14 mouse cellular contexts compared by ENCODE assay signal in the genomic region with DNA sequence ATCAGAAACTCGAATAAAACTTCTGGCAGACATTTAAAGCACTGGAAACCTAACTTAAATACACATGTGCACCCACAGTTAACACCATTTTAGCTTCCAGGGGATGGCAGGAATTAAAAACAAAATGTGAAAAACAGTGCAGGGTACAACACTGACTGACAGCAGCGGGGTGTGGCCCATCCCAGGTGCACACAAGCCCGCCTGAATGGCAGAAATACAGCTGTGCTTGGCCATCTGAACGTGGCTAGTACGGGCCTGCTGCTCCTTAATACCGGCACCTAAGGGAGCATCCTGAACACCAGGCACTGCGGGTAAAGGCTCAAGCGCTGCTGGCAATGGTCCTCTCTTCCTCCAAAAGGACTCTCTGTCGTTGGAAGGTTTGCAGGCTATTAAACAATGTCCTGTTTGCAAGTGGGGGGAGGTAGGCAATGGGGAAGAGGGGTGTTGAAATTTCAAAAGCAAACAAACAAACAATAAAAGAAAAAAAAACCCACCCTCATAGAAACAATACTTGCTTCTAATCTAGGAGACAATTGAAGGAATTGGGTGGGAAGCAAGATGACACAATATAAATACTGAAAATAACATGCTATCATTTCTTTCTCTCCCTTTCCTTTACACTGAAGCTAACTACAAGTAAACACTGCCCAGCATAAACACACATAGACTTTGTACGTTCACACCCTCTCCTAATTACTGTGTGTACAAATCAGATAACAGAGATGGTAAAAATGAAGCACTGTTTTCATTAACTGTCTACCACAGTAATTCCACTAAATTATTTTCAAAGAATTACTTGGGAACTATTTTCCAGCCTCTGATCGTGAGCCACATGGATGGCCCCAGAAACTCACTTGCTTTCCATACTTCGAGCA.
DNase-seq lines count a peak whose midpoint lies in the region; ATAC-seq and TF ChIP-seq lines count a peak whose summit lies in the region.
"Had no signal": no experiment of that assay in that cellular context is flagged by ENCODE, and none has a peak within 500 bp of the region (broad histone marks: within the 10 kb centered on the region; RNA-seq: fewer than 3 reads in every experiment).

No protein-coding gene starts in this region.

- 0 out of 2 replicates have a peak, but pooled peaks cover 4% of the 10 kb centered on the region for H3K36me3 ChIP-seq in forebrain, postnatal 0 days (ENCODE audit: insufficient read depth)
- 0 out of 2 replicates have a peak, but pooled peaks cover 4% of the 10 kb centered on the region for H3K36me3 ChIP-seq in forebrain, embryonic 12.5 days (replicated peaks)
- 0 out of 2 replicates have a peak, but pooled peaks cover 4% of the 10 kb centered on the region for H3K36me3 ChIP-seq in neural tube, embryonic 12.5 days

- peak overlapping the region; percentile 68 for H3K27ac ChIP-seq in forebrain, postnatal 0 days (ENCODE audit: low read depth, low read length)
- H3K27ac ChIP-seq in forebrain, embryonic 12.5 days = no peak overlapping the region
- H3K27ac ChIP-seq in neural tube, embryonic 12.5 days = no peak overlapping the region
- H3K27ac ChIP-seq: embryonic facial prominence, embryonic 12.5 days; liver, embryonic 13.5 days had no signal

- H3K9me3 ChIP-seq in forebrain, postnatal 0 days (ENCODE audit: low read length) = no peaks in the 10 kb centered on the region
- H3K9me3 ChIP-seq in forebrain, embryonic 12.5 days = no peaks in the 10 kb centered on the region
- no peaks in the 10 kb centered on the region for H3K9me3 ChIP-seq in neural tube, embryonic 12.5 days
- H3K9me3 ChIP-seq: embryonic facial prominence, embryonic 12.5 days; liver, embryonic 13.5 days had no signal

- H3K27me3 ChIP-seq in forebrain, postnatal 0 days (ENCODE audit: insufficient read depth, low read length) = no peaks in the 10 kb centered on the region
- H3K27me3 ChIP-seq in forebrain, embryonic 12.5 days = peaks cover 16% of the 10 kb centered on the region
- 0 out of 2 replicates have a peak, but pooled peaks cover 5% of the 10 kb centered on the region for H3K27me3 ChIP-seq in neural tube, embryonic 12.5 days (replicated peaks)
- H3K27me3 ChIP-seq: embryonic facial prominence, embryonic 12.5 days; liver, embryonic 13.5 days; Patski had no signal

- H3K4me1 ChIP-seq in forebrain, postnatal 0 days (ENCODE audit: insufficient read depth) = no peaks in the 10 kb centered on the region
- peaks cover 46% of the 10 kb centered on the region for H3K4me1 ChIP-seq in forebrain, embryonic 12.5 days
- peaks cover 58% of the 10 kb centered on the region for H3K4me1 ChIP-seq in neural tube, embryonic 12.5 days

- 53% methylated on average over 12 of the region's 12 CpGs for WGBS in forebrain, postnatal 0 days
- WGBS in forebrain, embryonic 12.5 days = 56% methylated on average over 12 of the region's 12 CpGs
- 46% methylated on average over 12 of the region's 12 CpGs for WGBS in neural tube, embryonic 12.5 days

- no peak for ATAC-seq in forebrain, postnatal 0 days
- no peak for ATAC-seq in forebrain, embryonic 12.5 days (ENCODE audit: low FRiP score)
- no peak for ATAC-seq in neural tube, embryonic 12.5 days (ENCODE audit: low FRiP score, low read depth)
- ATAC-seq: Patski had no signal

- peak overlapping the region; percentile 35 for H3K4me2 ChIP-seq in forebrain, postnatal 0 days (ENCODE audit: low read depth)
- no peak overlapping the region for H3K4me2 ChIP-seq in forebrain, embryonic 12.5 days
- H3K4me2 ChIP-seq in neural tube, embryonic 12.5 days (replicated peaks) = 0 out of 2 replicates have a peak overlapping the region, but pooled peaks have one; percentile 3
- H3K4me2 ChIP-seq: embryonic facial prominence, embryonic 12.5 days; liver, embryonic 13.5 days had no signal

- intact Hi-C loops in left cerebral cortex, postnatal 14 days (cut with DNase I) = loop anchor here (10.0 kb wide), 3 partner anchors 244 to 916 kb away; a partner anchor contains a TSS

- no peak overlapping the region for H3K4me3 ChIP-seq in forebrain, postnatal 0 days (ENCODE audit: low read depth, low read length)
- no peak overlapping the region for H3K4me3 ChIP-seq in forebrain, embryonic 12.5 days (replicated peaks)
- no peak overlapping the region for H3K4me3 ChIP-seq in neural tube, embryonic 12.5 days
- H3K4me3 ChIP-seq: embryonic facial prominence, embryonic 12.5 days; liver, embryonic 13.5 days had no signal

- H3K9ac ChIP-seq in forebrain, postnatal 0 days = peak overlapping the region; percentile 45
- H3K9ac ChIP-seq in forebrain, embryonic 12.5 days = no peak overlapping the region; the same call in 1 of the 2 replicates
- no peak overlapping the region for H3K9ac ChIP-seq in neural tube, embryonic 12.5 days
- H3K9ac ChIP-seq: embryonic facial prominence, embryonic 12.5 days; liver, embryonic 13.5 days had no signal

- DNase-seq in forebrain, postnatal 0 days = peak; percentile 21
- DNase-seq in kidney, postnatal 10 days = peak; percentile 25
- DNase-seq in kidney, adult 18-20 months = no peak
- no peak for DNase-seq in neural tube, embryonic 10.5 days (ENCODE audit: extremely low spot score, low spot score)
- DNase-seq in right cerebral cortex, postnatal 25 days = no peak
- DNase-seq in left cerebral cortex, postnatal 14 days (ENCODE audit: low spot score in 2 of 2) = no peak
- DNase-seq: adrenal gland, postnatal 10 days; cerebellum, adult 11 months; liver, embryonic 13.5 days; thymus, postnatal 4 days had no signal

- TF ChIP-seq CTCF in forebrain, postnatal 0 days (IDR thresholded peaks at IDR 0.05; ENCODE audit: low read depth) = no peak

Comparison
In these comparisons a context has a peak if more than half of its experiments do, and no peak if none do; other contexts are left out.
1. DNase-seq: peak in forebrain, postnatal 0 days (single experiment) and kidney, postnatal 10 days (single experiment); none in kidney, adult 18-20 months (single experiment), neural tube, embryonic 10.5 days (single experiment), right cerebral cortex, postnatal 25 days (single experiment) and left cerebral cortex, postnatal 14 days (0 of 2).